Comparison of ENCODE assay signal across 15 mouse cellular contexts in genomic region chr15:78572270-78572600, GRCm38 (mm10). TPM values are rescaled to one million over a fixed set of nuclear protein-coding genes. Genes with fewer than 3 reads are reported as not detected.
DNase-seq lines count a peak whose midpoint lies in the region; ATAC-seq lines count a peak whose summit lies in the region.
"Had no signal": no experiment of that assay in that cellular context is flagged by ENCODE, and none has a peak within 500 bp of the region (broad histone marks: within the 10 kb centered on the region; RNA-seq: fewer than 3 reads in every experiment).

No protein-coding gene starts in this region.

- H3K4me1 ChIP-seq in heart, embryonic 11.5 days (ENCODE audit: control insufficient read depth, insufficient read depth, low read length): peaks cover 15% of the 10 kb centered on the region
- no peaks in the 10 kb centered on the region for H3K4me1 ChIP-seq in midbrain, embryonic 10.5 days
- H3K4me1 ChIP-seq in midbrain, embryonic 11.5 days (ENCODE audit: control insufficient read depth, insufficient read depth, low read length): no peaks in the 10 kb centered on the region
- no peaks in the 10 kb centered on the region for H3K4me1 ChIP-seq in intestine, embryonic 16.5 days (ENCODE audit: control insufficient read depth, insufficient read depth, low read length)
- H3K4me1 ChIP-seq in megakaryocyte, embryonic 14.5 days: peaks cover 81% of the 10 kb centered on the region
- H3K4me1 ChIP-seq: embryonic facial prominence, embryonic 12.5 days; midbrain, embryonic 12.5 days had no signal

- no peak overlapping the region for H3K4me3 ChIP-seq in heart, embryonic 11.5 days (ENCODE audit: low read depth, low read length)
- no peak overlapping the region for H3K4me3 ChIP-seq in midbrain, embryonic 10.5 days
- no peak overlapping the region for H3K4me3 ChIP-seq in midbrain, embryonic 11.5 days (ENCODE audit: low read depth, low read length)
- H3K4me3 ChIP-seq in intestine, embryonic 16.5 days (ENCODE audit: low read length): 0 out of 2 replicates have a peak overlapping the region, but pooled peaks have one; percentile 7
- peak overlapping the region; percentile 98 for H3K4me3 ChIP-seq in megakaryocyte, embryonic 14.5 days (replicated peaks)
- H3K4me3 ChIP-seq: embryonic facial prominence, embryonic 12.5 days; midbrain, embryonic 12.5 days had no signal

- H3K9ac ChIP-seq in heart, embryonic 11.5 days (ENCODE audit: low read depth, low read length): 0 out of 2 replicates have a peak overlapping the region, but pooled peaks have one; percentile 7
- H3K9ac ChIP-seq in midbrain, embryonic 11.5 days (ENCODE audit: low read length): no peak overlapping the region
- H3K9ac ChIP-seq in intestine, embryonic 16.5 days (ENCODE audit: low read depth, low read length): no peak overlapping the region
- H3K9ac ChIP-seq: embryonic facial prominence, embryonic 12.5 days; midbrain, embryonic 12.5 days had no signal

- H3K4me2 ChIP-seq in heart, embryonic 11.5 days: 0 out of 2 replicates have a peak overlapping the region, but pooled peaks have one; percentile 33
- no peak overlapping the region for H3K4me2 ChIP-seq in midbrain, embryonic 11.5 days
- H3K4me2 ChIP-seq in intestine, embryonic 16.5 days (ENCODE audit: low read depth, low read length): no peak overlapping the region
- H3K4me2 ChIP-seq: embryonic facial prominence, embryonic 12.5 days; midbrain, embryonic 12.5 days had no signal

- no peak for DNase-seq in heart, adult 8-10 months (ENCODE audit: low spot score)
- no peak for DNase-seq in midbrain, embryonic 10.5 days (ENCODE audit: low spot score)
- DNase-seq in midbrain, embryonic 11.5 days (ENCODE audit: low spot score, missing footprints): no peak
- no peak for DNase-seq in testis, postnatal 10 days (ENCODE audit: low spot score)
- DNase-seq: adrenal gland, postnatal 10 days; cerebellum, postnatal 10 days; right cerebral cortex, postnatal 25 days had no signal

- WGBS in heart, embryonic 11.5 days (ENCODE audit: insufficient replicate concordance): 85% methylated on average over 5 of the region's 5 CpGs
- 91% methylated on average over 5 of the region's 5 CpGs for WGBS in midbrain, embryonic 10.5 days
- WGBS in midbrain, embryonic 11.5 days: 88% methylated on average over 5 of the region's 5 CpGs
- WGBS in intestine, embryonic 16.5 days: 80% methylated on average over 5 of the region's 5 CpGs

- H3K9me3 ChIP-seq in heart, embryonic 11.5 days (replicated peaks; ENCODE audit: control insufficient read depth, low read length): no peaks in the 10 kb centered on the region
- no peaks in the 10 kb centered on the region for H3K9me3 ChIP-seq in midbrain, embryonic 10.5 days (replicated peaks)
- no peaks in the 10 kb centered on the region for H3K9me3 ChIP-seq in midbrain, embryonic 11.5 days (ENCODE audit: control insufficient read depth, low read length)
- no peaks in the 10 kb centered on the region for H3K9me3 ChIP-seq in intestine, embryonic 16.5 days (ENCODE audit: control insufficient read depth, low read length)
- H3K9me3 ChIP-seq in megakaryocyte, embryonic 14.5 days: 0 out of 2 replicates have a peak, but pooled peaks cover 5% of the 10 kb centered on the region
- H3K9me3 ChIP-seq: embryonic facial prominence, embryonic 12.5 days; midbrain, embryonic 12.5 days had no signal

- ATAC-seq in heart, embryonic 11.5 days (replicated peaks; ENCODE audit: insufficient number of reproducible peaks, low FRiP score, low TSS enrichment): no peak
- no peak for ATAC-seq in midbrain, embryonic 11.5 days (ENCODE audit: low FRiP score)
- no peak for ATAC-seq in intestine, embryonic 16.5 days
- no peak for ATAC-seq in megakaryocyte-erythroid progenitor cell, adult 5-6 weeks (replicated peaks; ENCODE audit: low FRiP score, low TSS enrichment, poor library complexity, severe bottlenecking)
- ATAC-seq: Patski had no signal

- no peaks in the 10 kb centered on the region for H3K27me3 ChIP-seq in heart, embryonic 11.5 days (ENCODE audit: control insufficient read depth, insufficient read depth, low read length)
- no peaks in the 10 kb centered on the region for H3K27me3 ChIP-seq in midbrain, embryonic 10.5 days (ENCODE audit: low read depth, poor library complexity, severe bottlenecking)
- no peaks in the 10 kb centered on the region for H3K27me3 ChIP-seq in midbrain, embryonic 11.5 days (ENCODE audit: control insufficient read depth, insufficient read depth, low read length)
- H3K27me3 ChIP-seq in intestine, embryonic 16.5 days (replicated peaks; ENCODE audit: control insufficient read depth, insufficient read depth, low read length): no peaks in the 10 kb centered on the region
- H3K27me3 ChIP-seq in megakaryocyte, embryonic 14.5 days (replicated peaks): no peaks in the 10 kb centered on the region
- H3K27me3 ChIP-seq: embryonic facial prominence, embryonic 12.5 days; midbrain, embryonic 12.5 days had no signal

- H3K27ac ChIP-seq in heart, embryonic 11.5 days (ENCODE audit: low read depth, low read length): peak overlapping the region; percentile 68
- H3K27ac ChIP-seq in midbrain, embryonic 10.5 days (replicated peaks): peak overlapping the region; percentile 7; the same call in 1 of the 2 replicates
- H3K27ac ChIP-seq in midbrain, embryonic 11.5 days (ENCODE audit: low read depth, low read length): no peak overlapping the region
- H3K27ac ChIP-seq in intestine, embryonic 16.5 days (ENCODE audit: low read length): no peak overlapping the region; the same call in 1 of the 2 replicates
- H3K27ac ChIP-seq: embryonic facial prominence, embryonic 12.5 days; midbrain, embryonic 12.5 days had no signal

- H3K36me3 ChIP-seq in heart, embryonic 11.5 days (ENCODE audit: control insufficient read depth, insufficient read depth, low read length): no peaks in the 10 kb centered on the region
- H3K36me3 ChIP-seq in midbrain, embryonic 10.5 days: no peaks in the 10 kb centered on the region
- H3K36me3 ChIP-seq in midbrain, embryonic 11.5 days (ENCODE audit: control insufficient read depth, insufficient read depth, low read length): no peaks in the 10 kb centered on the region
- H3K36me3 ChIP-seq in intestine, embryonic 16.5 days (ENCODE audit: control insufficient read depth, insufficient read depth, low read length): no peaks in the 10 kb centered on the region
- H3K36me3 ChIP-seq in megakaryocyte, embryonic 14.5 days (replicated peaks; ENCODE audit: low read length): peaks cover 54% of the 10 kb centered on the region
- H3K36me3 ChIP-seq: embryonic facial prominence, embryonic 12.5 days; midbrain, embryonic 12.5 days had no signal

RNA-seq across cellular contexts. Expression of gene Rac2, which starts 0.3 kb away (rescaled TPM):
- polyA plus RNA-seq in heart, embryonic 11.5 days (2014; fragmentation: Nextera tagmentation; extraction: Ambion mirVana): 3.4 and 9.2 TPM in 2 replicates
- total RNA-seq in heart, adult 8-10 months (2022): 1 to 10 TPM; 1.2 to 7.6 (median 2.7) TPM
- 9.1 and 9.5 TPM in 2 replicates for polyA plus RNA-seq in midbrain, embryonic 10.5 days (2016; fragmentation: Nextera tagmentation; extraction: Ambion mirVana)
- polyA plus RNA-seq in midbrain, embryonic 11.5 days (2014; fragmentation: Nextera tagmentation; extraction: Ambion mirVana): 4.3 and 8.5 TPM in 2 replicates
- 19.9 and 25.1 TPM in 2 replicates for polyA plus RNA-seq in intestine, embryonic 16.5 days (2015; fragmentation: Nextera tagmentation; extraction: Ambion mirVana)
- polyA plus RNA-seq in megakaryocyte, embryonic 14.5 days (2012; ENCODE audit: insufficient read depth, low replicate concordance): 860 and 3,464 TPM in 2 replicates
- 134 and 169 TPM in 2 replicates for total RNA-seq in megakaryocyte-erythroid progenitor cell, adult 5-6 weeks (2014; fragmentation: Nextera tagmentation)
- total RNA-seq in megakaryocyte-erythroid progenitor cell, adult 5-6 weeks (2017): 33.0 and 80.9 TPM in 2 replicates
- polyA plus RNA-seq: Patski had no signal

RNA-seq across cellular contexts. Expression of gene Cyth4, which starts 24.6 kb away (rescaled TPM):
- polyA plus RNA-seq in heart, embryonic 11.5 days (2014; fragmentation: Nextera tagmentation; extraction: Ambion mirVana): 1.3 and 2.0 TPM in 2 replicates
- 1 to 10 TPM; 4.2 to 8.7 (median 5.3) TPM for total RNA-seq in heart, adult 8-10 months (2022)
- polyA plus RNA-seq in midbrain, embryonic 10.5 days (2016; fragmentation: Nextera tagmentation; extraction: Ambion mirVana): 5.9 and 6.7 TPM in 2 replicates
- 2.0 and 2.7 TPM in 2 replicates for polyA plus RNA-seq in midbrain, embryonic 11.5 days (2014; fragmentation: Nextera tagmentation; extraction: Ambion mirVana)
- polyA plus RNA-seq in intestine, embryonic 16.5 days (2015; fragmentation: Nextera tagmentation; extraction: Ambion mirVana): 7.2 and 8.5 TPM in 2 replicates
- 27.7 and 31.6 TPM in 2 replicates for polyA plus RNA-seq in megakaryocyte, embryonic 14.5 days (2012; ENCODE audit: insufficient read depth, low replicate concordance)
- 7.0 and 18.8 TPM in 2 replicates for total RNA-seq in megakaryocyte-erythroid progenitor cell, adult 5-6 weeks (2014; fragmentation: Nextera tagmentation)
- total RNA-seq in megakaryocyte-erythroid progenitor cell, adult 5-6 weeks (2017): 12.9 and 13.1 TPM in 2 replicates

RNA-seq across cellular contexts. Expression of gene Sstr3, which starts 27.8 kb away (rescaled TPM):
- 0.04 and 0.38 TPM in 2 replicates for polyA plus RNA-seq in heart, embryonic 11.5 days (2014; fragmentation: Nextera tagmentation; extraction: Ambion mirVana)
- not detected for total RNA-seq in heart, adult 8-10 months (2022)
- polyA plus RNA-seq in midbrain, embryonic 10.5 days (2016; fragmentation: Nextera tagmentation; extraction: Ambion mirVana): 0.02 TPM in 1 of 2 replicates, not detected in the other
- not detected in 2 replicates for polyA plus RNA-seq in midbrain, embryonic 11.5 days (2014; fragmentation: Nextera tagmentation; extraction: Ambion mirVana)
- 0.23 and 0.24 TPM in 2 replicates for polyA plus RNA-seq in intestine, embryonic 16.5 days (2015; fragmentation: Nextera tagmentation; extraction: Ambion mirVana)
- not detected in 2 replicates for polyA plus RNA-seq in megakaryocyte, embryonic 14.5 days (2012; ENCODE audit: insufficient read depth, low replicate concordance)
- not detected in 2 replicates for total RNA-seq in megakaryocyte-erythroid progenitor cell, adult 5-6 weeks (2014; fragmentation: Nextera tagmentation)
- total RNA-seq in megakaryocyte-erythroid progenitor cell, adult 5-6 weeks (2017): not detected in 2 replicates
- polyA plus RNA-seq: embryonic facial prominence, embryonic 12.5 days; gonadal fat pad, adult 2 months had no signal

RNA-seq across cellular contexts. Expression of gene C1qtnf6, which starts 41.0 kb away (rescaled TPM):
- polyA plus RNA-seq in heart, embryonic 11.5 days (2014; fragmentation: Nextera tagmentation; extraction: Ambion mirVana): 36.3 and 37.0 TPM in 2 replicates
- total RNA-seq in heart, adult 8-10 months (2022): 10 to 100 TPM in 1 of 4 experiments, 1 to 10 TPM in 3; 8.2 to 12.6 (median 9.5) TPM
- polyA plus RNA-seq in midbrain, embryonic 10.5 days (2016; fragmentation: Nextera tagmentation; extraction: Ambion mirVana): 10.0 and 11.0 TPM in 2 replicates
- polyA plus RNA-seq in midbrain, embryonic 11.5 days (2014; fragmentation: Nextera tagmentation; extraction: Ambion mirVana): 10.5 and 12.1 TPM in 2 replicates
- polyA plus RNA-seq in intestine, embryonic 16.5 days (2015; fragmentation: Nextera tagmentation; extraction: Ambion mirVana): 24.0 and 25.5 TPM in 2 replicates
- polyA plus RNA-seq in megakaryocyte, embryonic 14.5 days (2012; ENCODE audit: insufficient read depth, low replicate concordance): 22.8 and 31.2 TPM in 2 replicates
- total RNA-seq in megakaryocyte-erythroid progenitor cell, adult 5-6 weeks (2014; fragmentation: Nextera tagmentation): 3.1 and 6.9 TPM in 2 replicates
- 0.14 and 1.7 TPM in 2 replicates for total RNA-seq in megakaryocyte-erythroid progenitor cell, adult 5-6 weeks (2017)

Comparison
In these comparisons a context has a peak if more than half of its experiments do, and no peak if none do; other contexts are left out.
1. H3K27ac ChIP-seq: peak in heart, embryonic 11.5 days (single experiment) and midbrain, embryonic 10.5 days (single experiment); none in midbrain, embryonic 11.5 days (single experiment) and intestine, embryonic 16.5 days (single experiment).
2. H3K4me3 ChIP-seq: peak in intestine, embryonic 16.5 days (single experiment) and megakaryocyte, embryonic 14.5 days (single experiment); none in heart, embryonic 11.5 days (single experiment), midbrain, embryonic 10.5 days (single experiment) and midbrain, embryonic 11.5 days (single experiment).
3. RNA of gene Rac2, which starts 0.3 kb away (polyA plus RNA-seq): 860 to 3,464 TPM in megakaryocyte, embryonic 14.5 days; 19.9 to 25.1 TPM in intestine, embryonic 16.5 days, 3.4 to 9.2 TPM in heart, embryonic 11.5 days, 9.1 to 9.5 TPM in midbrain, embryonic 10.5 days and 4.3 to 8.5 TPM in midbrain, embryonic 11.5 days; every median in the first group is over 10 times any median in the second.